Mouse (Mus musculus) hindbrain, embryonic 13.5 days (tissue): ENCODE measurements around the gene Samd1. TPM values are rescaled to one million over a fixed set of nuclear protein-coding genes. Genes with fewer than 3 reads are reported as not detected.

Experiments used
- ATAC-seq: fragments of 200-750 bp; cut with Nextera tagmentation; 2 replicates; pipeline ENCODE4 v1.8.0; 2017; ENCODE audit warnings: moderate TSS enrichment; ENCODE audit not compliant: low FRiP score
- H3K27ac ChIP-seq: fragments of 300-500 bp; sonication (generic); 2 replicates; pipeline ENCODE4 v1.5.1; 2015; ENCODE audit warnings: inconsistent platforms, mild to moderate bottlenecking, moderate library complexity
- H3K27me3 ChIP-seq: fragments of 300-500 bp; sonication (generic); 2 replicates; pipeline ENCODE4 v1.6.1; 2015; ENCODE audit warnings: mild to moderate bottlenecking, inconsistent platforms
- H3K36me3 ChIP-seq: fragments of 300-500 bp; sonication (generic); 2 replicates; pipeline ENCODE4 v1.6.1; 2015; ENCODE audit warnings: mild to moderate bottlenecking, inconsistent platforms
- H3K4me1 ChIP-seq: fragments of 300-500 bp; sonication (generic); replicated peaks from 2 replicates; pipeline ENCODE4 v1.6.1; 2015; ENCODE audit warnings: inconsistent platforms
- H3K4me2 ChIP-seq: fragments of 300-500 bp; sonication (generic); 2 replicates; pipeline ENCODE4 v1.6.1; 2015; ENCODE audit warnings: inconsistent platforms, mild to moderate bottlenecking, moderate library complexity
- H3K4me3 ChIP-seq: fragments of 300-500 bp; sonication (generic); 2 replicates; pipeline ENCODE4 v1.5.1; 2015; ENCODE audit warnings: mild to moderate bottlenecking, inconsistent platforms
- H3K9ac ChIP-seq: fragments of 300-500 bp; sonication (generic); 2 replicates; pipeline ENCODE4 v1.6.1; 2015; ENCODE audit warnings: mild to moderate bottlenecking, inconsistent platforms
- H3K9me3 ChIP-seq: fragments of 300-500 bp; sonication (generic); 2 replicates; pipeline ENCODE4 v1.6.1; 2016; ENCODE audit warnings: inconsistent platforms
- WGBS: fragments of 180-500 bp; shearing (Covaris S2); methylation state at CpG from one replicate; pipeline ENCODE4 v1.1.7; 2015; 5-methylcytosine and 5-hydroxymethylcytosine counted together
- polyA plus RNA-seq: library from polyadenylated mRNA; unstranded; fragments of >200 nt; fragmentation: Nextera tagmentation; extraction: Ambion mirVana; gene quantifications from 2 replicates; pipeline ENCODE4 v1.2.1, GENCODE M21; 2015

The Samd1 gene
- polyA plus RNA-seq, 1 experiment from 2014 or later: 8.2 TPM

GRCm38 (mm10) chr8:84021569-84021968 lies 24.1 kb downstream of the Samd1 start:
- H3K4me3 ChIP-seq: no peak overlapping the region
- no peak for ATAC-seq
- H3K27ac ChIP-seq: no peak overlapping the region
- peaks cover 14% of the 10 kb centered on the region for H3K4me1 ChIP-seq
- no peak overlapping the region for H3K9ac ChIP-seq
- no peaks in the 10 kb centered on the region for H3K36me3 ChIP-seq
- no peak overlapping the region for H3K4me2 ChIP-seq
- H3K9me3 ChIP-seq: no peaks in the 10 kb centered on the region
- peaks cover 62% of the 10 kb centered on the region for H3K27me3 ChIP-seq
- WGBS: 43% methylated on average over 12 of the region's 12 CpGs

DNA sequence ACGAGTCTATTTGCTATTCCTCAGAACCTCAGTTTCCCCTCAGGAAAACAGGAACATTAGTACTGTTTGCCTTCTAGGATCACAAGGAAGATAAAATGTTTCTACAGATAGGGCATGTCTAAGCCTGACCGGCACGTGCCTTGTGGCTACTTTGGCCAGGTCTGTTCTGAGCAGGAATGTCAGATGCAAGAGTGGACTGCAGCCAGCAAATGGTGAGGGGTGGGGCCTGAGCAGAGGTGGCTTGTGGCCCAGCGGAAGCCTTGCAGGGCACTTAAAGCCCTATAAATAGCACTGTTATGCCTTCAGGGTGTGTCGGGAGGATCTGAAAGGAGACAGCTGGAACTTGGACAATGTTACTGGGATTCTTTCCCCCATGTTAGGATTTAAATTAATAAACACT lies 25.6 kb downstream of the Samd1 start:
- H3K4me2 ChIP-seq: no peak overlapping the region
- no peaks in the 10 kb centered on the region for H3K36me3 ChIP-seq
- no peaks in the 10 kb centered on the region for H3K9me3 ChIP-seq
- H3K4me3 ChIP-seq: no peak overlapping the region
- ATAC-seq: no peak
- H3K4me1 ChIP-seq: peaks cover 18% of the 10 kb centered on the region
- peaks cover 75% of the 10 kb centered on the region for H3K27me3 ChIP-seq
- no peak overlapping the region for H3K27ac ChIP-seq
- 61% methylated on average over 5 of the region's 5 CpGs for WGBS
- H3K9ac ChIP-seq: no peak overlapping the region

GRCm38 (mm10) chr8:84023631-84024030 lies 26.2 kb downstream of the Samd1 start:
- Histone ChIP-seq H3K4me1 (peaks cover 18% of the 10 kb centered on the region), H3K9ac (no peak overlapping the region), H3K4me2 (no peak overlapping the region), H3K4me3 (no peak overlapping the region), H3K27me3 (peaks cover 80% of the 10 kb centered on the region), H3K36me3 (no peaks in the 10 kb centered on the region), H3K27ac (no peak overlapping the region), H3K9me3 (no peaks in the 10 kb centered on the region)
- no peak for ATAC-seq
- WGBS: 62% methylated on average over 1 of the region's 1 CpGs

DNA sequence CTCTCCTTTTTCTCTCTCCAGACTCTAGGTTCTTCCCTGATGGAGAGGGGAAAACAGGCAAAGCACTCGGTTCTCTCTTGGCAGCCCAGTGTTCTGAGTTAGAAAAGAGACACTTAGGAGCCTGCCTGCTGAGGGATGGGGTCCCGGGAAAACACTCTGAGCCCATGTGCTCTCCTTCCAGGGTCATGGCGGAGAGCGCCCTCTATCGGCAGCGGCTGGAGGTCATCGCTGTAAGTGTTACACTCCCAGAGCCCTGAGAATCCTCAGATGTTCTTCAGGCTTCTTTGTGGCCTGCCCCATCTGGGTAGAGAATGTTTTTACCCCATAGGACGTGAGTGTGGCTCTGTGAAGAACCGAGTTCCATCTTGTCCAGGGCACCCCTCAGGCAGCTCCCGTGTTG lies 26.7 kb downstream of the Samd1 start:
- Histone ChIP-seq H3K9me3 (no peaks in the 10 kb centered on the region), H3K27ac (no peak overlapping the region), H3K9ac (no peak overlapping the region), H3K4me1 (peaks cover 18% of the 10 kb centered on the region), H3K4me3 (no peak overlapping the region), H3K36me3 (no peaks in the 10 kb centered on the region), H3K27me3 (peaks cover 86% of the 10 kb centered on the region), H3K4me2 (no peak overlapping the region)
- WGBS: 9% methylated on average over 10 of the region's 10 CpGs
- ATAC-seq: no peak

DNA sequence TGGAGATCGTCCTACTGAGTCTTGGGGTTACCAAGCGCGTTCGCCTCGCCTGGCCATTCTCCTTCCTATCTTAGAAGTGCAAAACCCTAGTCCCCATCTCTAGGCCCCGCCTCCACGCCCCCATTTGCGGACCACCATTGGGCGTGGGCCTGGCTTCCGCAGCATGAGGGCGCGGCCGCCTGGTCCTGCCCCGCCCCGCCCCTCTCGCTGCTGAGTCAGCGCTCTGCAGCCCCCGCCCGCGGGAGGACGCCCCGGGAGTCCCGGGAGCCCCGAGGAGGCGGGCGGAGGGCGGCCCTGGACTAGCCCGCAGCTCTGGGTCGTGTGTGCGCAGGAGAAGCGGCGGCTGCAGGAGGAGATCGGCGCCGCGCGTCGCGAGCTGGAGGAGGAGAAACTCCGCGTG lies 28.4 kb downstream of the Samd1 start:
- Histone ChIP-seq H3K9ac (peak overlapping the region; percentile 72), H3K4me1 (peaks cover 18% of the 10 kb centered on the region), H3K4me3 (peak overlapping the region; percentile 51), H3K9me3 (no peaks in the 10 kb centered on the region), H3K4me2 (peak overlapping the region; percentile 86), H3K27ac (no peak overlapping the region), H3K27me3 (peaks cover 77% of the 10 kb centered on the region), H3K36me3 (no peaks in the 10 kb centered on the region)
- WGBS: 1% methylated on average over 38 of the region's 41 CpGs
- peak; percentile 81 for ATAC-seq

DNA sequence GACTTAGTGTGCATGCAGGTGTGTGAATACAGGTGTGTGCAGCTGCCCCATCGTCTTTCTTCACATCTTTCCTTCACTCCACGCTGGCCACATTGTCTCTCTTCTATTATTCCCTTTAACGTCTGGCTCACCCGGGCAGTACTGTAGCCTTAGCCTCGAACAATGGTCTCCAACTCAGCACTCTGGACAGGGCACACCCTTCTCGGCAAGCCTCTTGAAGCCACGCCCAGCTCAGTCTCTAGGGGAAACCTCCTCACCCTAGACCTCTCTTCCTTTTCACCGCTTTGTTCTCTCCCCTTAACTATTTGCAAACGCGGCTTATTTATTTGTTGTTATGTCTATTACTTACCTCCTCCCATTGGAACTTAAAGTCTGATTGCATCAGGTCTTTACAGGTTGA lies 30.0 kb downstream of the Samd1 start:
- Histone ChIP-seq H3K27ac (no peak overlapping the region), H3K4me2 (no peak overlapping the region), H3K36me3 (no peaks in the 10 kb centered on the region), H3K4me3 (no peak overlapping the region), H3K27me3 (peaks cover 61% of the 10 kb centered on the region), H3K9ac (no peak overlapping the region), H3K9me3 (no peaks in the 10 kb centered on the region), H3K4me1 (peaks cover 14% of the 10 kb centered on the region)
- no peak for ATAC-seq
- WGBS: 12% methylated on average over 10 of the region's 10 CpGs

DNA sequence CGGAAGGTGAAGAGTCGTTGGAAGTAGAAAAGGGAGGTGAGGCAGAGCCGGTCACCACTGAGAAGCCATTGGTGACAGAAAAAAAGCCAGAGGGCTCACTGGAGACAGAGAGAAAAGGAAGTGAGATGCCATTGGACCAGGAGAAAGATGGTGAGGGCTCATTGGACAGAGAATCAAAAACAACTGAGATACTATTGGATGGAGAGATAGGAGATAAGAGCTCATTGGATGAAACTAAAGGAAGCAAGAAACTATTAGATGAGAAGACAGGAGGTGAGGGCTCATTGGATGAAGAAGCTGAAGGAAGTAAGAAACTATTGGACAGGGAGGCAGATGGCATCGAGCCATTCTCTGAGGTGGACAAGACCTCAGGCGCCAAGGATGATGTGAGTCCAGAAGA lies 31.8 kb downstream of the Samd1 start:
- no peak for ATAC-seq
- peaks cover 14% of the 10 kb centered on the region for H3K4me1 ChIP-seq
- no peak overlapping the region for H3K4me3 ChIP-seq
- no peak overlapping the region for H3K27ac ChIP-seq
- H3K27me3 ChIP-seq: peaks cover 48% of the 10 kb centered on the region
- H3K4me2 ChIP-seq: no peak overlapping the region
- WGBS: 88% methylated on average over 5 of the region's 5 CpGs
- no peaks in the 10 kb centered on the region for H3K9me3 ChIP-seq
- H3K36me3 ChIP-seq: no peaks in the 10 kb centered on the region
- no peak overlapping the region for H3K9ac ChIP-seq

- ATAC-seq: no peak
- Histone ChIP-seq H3K4me1 (no peaks in the 10 kb centered on the region), H3K4me3 (no peak overlapping the region), H3K27me3 (peaks cover 35% of the 10 kb centered on the region), H3K27ac (no peak overlapping the region), H3K9ac (no peak overlapping the region), H3K4me2 (no peak overlapping the region), H3K36me3 (no peaks in the 10 kb centered on the region), H3K9me3 (no peaks in the 10 kb centered on the region)
- WGBS: 77% methylated on average over 4 of the region's 4 CpGs
Measured at GRCm38 (mm10) chr8:84032777-84033176, 35.3 kb downstream of the Samd1 start.

GRCm38 (mm10) chr8:84038015-84038414 lies 40.5 kb downstream of the Samd1 start:
- H3K9me3 ChIP-seq: no peaks in the 10 kb centered on the region
- peaks cover 60% of the 10 kb centered on the region for H3K27me3 ChIP-seq
- ATAC-seq: no peak
- no peak overlapping the region for H3K4me3 ChIP-seq
- H3K36me3 ChIP-seq: no peaks in the 10 kb centered on the region
- H3K4me2 ChIP-seq: no peak overlapping the region
- WGBS: 83% methylated on average over 5 of the region's 5 CpGs
- no peak overlapping the region for H3K9ac ChIP-seq
- H3K27ac ChIP-seq: no peak overlapping the region
- peaks cover 14% of the 10 kb centered on the region for H3K4me1 ChIP-seq

DNA sequence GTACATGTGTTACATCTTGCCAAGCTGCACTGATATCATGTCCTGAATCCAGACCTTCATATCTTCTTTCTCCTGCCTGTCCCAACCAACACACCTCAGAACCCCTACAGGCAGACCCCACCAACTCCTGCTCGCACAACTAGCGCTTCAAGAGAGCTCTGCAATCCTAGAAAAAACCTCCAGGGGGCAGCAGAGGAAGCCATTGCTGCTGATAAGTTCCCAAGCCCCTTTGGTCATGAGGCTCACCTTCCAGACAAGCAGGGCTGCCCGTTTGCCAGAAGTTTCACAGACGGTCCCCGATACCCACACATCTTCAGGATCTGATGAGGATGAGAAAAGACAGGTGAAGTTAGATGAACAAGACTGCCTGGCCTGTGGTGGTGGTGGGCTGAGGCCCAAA lies 41.6 kb downstream of the Samd1 start:
- no peak overlapping the region for H3K4me3 ChIP-seq
- H3K9me3 ChIP-seq: no peaks in the 10 kb centered on the region
- H3K27ac ChIP-seq: no peak overlapping the region
- no peak overlapping the region for H3K9ac ChIP-seq
- H3K4me2 ChIP-seq: no peak overlapping the region
- no peaks in the 10 kb centered on the region for H3K36me3 ChIP-seq
- no peak; the same call in 1 of the 2 replicates for ATAC-seq
- peaks cover 70% of the 10 kb centered on the region for H3K27me3 ChIP-seq
- WGBS: 7% methylated on average over 5 of the region's 5 CpGs
- peaks cover 14% of the 10 kb centered on the region for H3K4me1 ChIP-seq

DNA sequence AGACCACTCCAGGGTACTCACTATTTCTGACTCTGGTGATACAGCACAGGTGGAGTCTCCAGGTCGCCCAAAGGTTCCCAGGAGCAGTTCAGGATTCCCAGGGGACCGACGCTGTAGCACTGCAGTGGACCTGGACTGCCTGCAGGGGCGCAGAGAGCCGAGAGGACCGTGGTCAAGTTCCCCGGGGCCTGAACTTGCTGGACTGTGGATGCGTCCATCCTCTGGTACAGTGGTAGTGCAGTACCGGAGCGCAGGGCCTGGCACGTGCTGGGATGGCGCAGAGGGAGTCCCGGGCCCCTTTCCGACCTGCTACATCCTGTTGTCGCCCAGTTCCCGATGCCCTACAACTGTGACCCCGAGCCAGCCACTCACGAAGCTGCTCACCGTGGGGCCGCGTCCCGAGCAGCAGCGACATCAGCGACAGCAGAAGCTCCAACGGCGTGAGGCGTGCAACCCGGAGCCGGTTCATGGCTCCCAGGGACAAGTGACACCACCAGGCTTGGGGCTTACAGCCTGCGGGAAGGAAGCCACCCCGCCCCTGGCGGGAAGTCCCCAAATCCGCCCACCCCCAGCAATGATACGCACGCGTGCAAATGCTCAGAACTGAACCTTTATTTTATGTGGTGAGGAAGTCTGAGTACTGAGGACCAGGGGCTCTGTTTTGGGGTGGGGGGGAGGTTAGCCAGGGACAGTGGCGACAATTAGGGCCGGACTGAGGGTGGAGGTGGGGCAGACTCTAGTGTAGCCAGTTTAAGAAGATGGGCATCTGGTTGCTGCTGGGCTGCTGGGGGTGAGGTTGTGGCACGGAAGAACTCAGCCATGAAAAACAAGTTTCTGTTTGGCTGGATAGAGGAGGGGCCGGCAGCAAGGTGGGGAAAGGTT lies 44.8 kb downstream of the Samd1 start, which contains the start of gene Il27ra:
Gene Il27ra (minus strand): TSS at position 524 of the 882 bp plus-strand sequence.
- Histone ChIP-seq H3K36me3 (no peaks in the 10 kb centered on the region), H3K27me3 (peaks cover 80% of the 10 kb centered on the region), H3K4me1 (peaks cover 17% of the 10 kb centered on the region), H3K9ac (peak within 1 kb of the TSS; percentile 39; the same call in 1 of the 2 replicates), H3K4me3 (peak within 1 kb of the TSS; percentile 27), H3K4me2 (peak within 1 kb of the TSS; percentile 54), H3K9me3 (no peaks in the 10 kb centered on the region), H3K27ac (no peak within 1 kb of the TSS)
- 6% methylated on average over 40 of the region's 40 CpGs for WGBS
- peak; percentile 59 for ATAC-seq

DNA sequence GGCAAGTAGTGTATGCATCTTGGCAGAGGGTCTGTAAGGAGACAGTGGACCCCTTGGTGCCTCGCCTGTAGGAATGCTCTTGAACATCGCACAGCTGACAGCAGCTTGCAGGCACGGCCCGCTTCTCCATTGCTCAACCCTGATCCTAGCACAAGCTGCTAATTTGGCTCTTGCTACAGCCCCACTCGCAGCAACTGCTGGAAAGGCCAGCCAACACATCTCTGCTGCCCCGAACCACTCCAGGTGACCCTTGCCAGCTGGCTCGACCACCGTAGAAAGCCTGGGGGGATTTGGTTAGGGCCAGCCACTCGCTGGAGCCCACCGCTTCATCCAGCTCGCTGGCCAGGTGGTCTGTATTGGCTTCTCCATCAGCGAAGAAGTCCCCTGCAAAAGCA lies 45.5 kb downstream of the Samd1 start:
- 44% methylated on average over 12 of the region's 12 CpGs for WGBS
- ATAC-seq: no peak
- H3K4me2 ChIP-seq: no peak overlapping the region

GRCm38 (mm10) chr8:84044103-84044502 lies 46.6 kb downstream of the Samd1 start:
- WGBS: 4% methylated on average over 7 of the region's 7 CpGs
- Histone ChIP-seq H3K4me2 (no peak overlapping the region), H3K27me3 (peaks cover 80% of the 10 kb centered on the region), H3K4me1 (peaks cover 17% of the 10 kb centered on the region), H3K4me3 (no peak overlapping the region), H3K9ac (no peak overlapping the region), H3K27ac (no peak overlapping the region), H3K36me3 (no peaks in the 10 kb centered on the region), H3K9me3 (no peaks in the 10 kb centered on the region)
- no peak for ATAC-seq

More for the DNA sequence above, 45.5 kb downstream of the Samd1 start:
- no peaks in the 10 kb centered on the region for H3K36me3 ChIP-seq
- H3K27me3 ChIP-seq: peaks cover 82% of the 10 kb centered on the region
- H3K9me3 ChIP-seq: no peaks in the 10 kb centered on the region
- no peak overlapping the region for H3K27ac ChIP-seq
- no peak overlapping the region for H3K4me3 ChIP-seq
- H3K4me1 ChIP-seq: peaks cover 17% of the 10 kb centered on the region
- H3K9ac ChIP-seq: no peak overlapping the region
